Mouse (Mus musculus) embryo, embryonic 11 days (tissue): ENCODE data around the gene Olfr1140.

Experiments used
- DNase-seq: peaks from one replicate; pipeline ENCODE4 v3.0.0-alpha.2; 2015

Gene Olfr1140

DNA sequence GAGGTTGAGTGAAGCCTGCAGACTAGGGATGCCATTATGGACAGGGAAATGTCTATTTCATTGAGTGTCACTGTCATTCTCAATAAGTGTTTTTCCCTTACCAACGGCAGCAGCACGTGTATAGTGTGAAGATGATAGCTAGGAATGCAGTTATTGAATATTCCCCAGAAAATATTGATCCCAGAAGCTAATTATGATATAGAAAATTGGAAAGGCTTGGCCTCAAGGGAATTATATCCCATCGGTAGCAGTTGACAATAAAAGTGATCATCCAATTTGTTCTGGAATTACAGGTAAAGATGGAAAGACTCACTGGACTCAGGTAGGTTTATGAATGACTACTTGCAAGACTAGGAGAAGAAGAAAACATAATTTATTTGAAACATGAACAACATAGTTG lies at the start of gene Olfr1140:
Gene Olfr1140, plus strand, starts transcription at position 301 of the 400 bp plus-strand sequence.
- DNase-seq, result no peak

DNA sequence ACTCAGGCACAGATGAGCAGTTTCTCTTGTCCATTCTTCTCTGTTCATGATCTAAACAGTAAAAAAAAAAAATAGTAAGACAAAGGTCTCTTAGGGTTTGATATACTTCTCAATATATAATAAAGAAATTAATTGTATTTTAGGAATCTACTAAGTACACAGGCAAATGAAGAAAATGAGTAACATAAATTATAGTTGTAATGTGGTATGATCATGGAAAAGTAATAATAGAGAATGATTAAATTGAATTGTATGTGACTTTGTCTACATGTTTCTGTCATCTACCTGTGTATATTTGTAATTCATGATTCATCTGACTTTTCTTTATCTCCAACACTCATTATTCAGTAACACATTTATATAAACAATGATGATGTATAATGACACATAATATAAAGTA lies 49.7 kb upstream of the Olfr1140 start, which contains the start of gene Olfr1136:
Gene Olfr1136, minus strand, starts transcription at position 101 of the 400 bp plus-strand sequence.
- no peak for DNase-seq

DNA sequence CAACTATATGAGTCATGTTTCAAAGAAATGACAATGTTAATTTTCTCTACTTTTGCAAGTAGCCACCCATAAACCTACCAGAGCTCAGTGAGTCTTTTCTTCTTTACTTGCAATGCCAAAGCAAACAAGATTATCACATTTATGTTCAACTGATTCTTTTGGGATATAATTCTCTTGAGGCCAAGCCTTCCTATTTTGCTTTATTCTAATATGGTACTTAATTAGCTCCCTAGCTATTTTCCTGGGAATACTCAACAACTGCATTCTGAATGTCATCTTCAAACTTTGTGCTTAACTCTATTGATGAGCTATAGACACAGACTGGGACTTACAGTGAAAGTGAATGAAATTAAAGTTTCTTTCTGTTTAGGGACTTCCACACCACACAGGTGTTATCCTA lies 30.5 kb upstream of the Olfr1140 start, which contains the start of gene Olfr1137:
Gene Olfr1137, minus strand, starts transcription at position 101 of the 400 bp plus-strand sequence.
- no peak for DNase-seq

DNA sequence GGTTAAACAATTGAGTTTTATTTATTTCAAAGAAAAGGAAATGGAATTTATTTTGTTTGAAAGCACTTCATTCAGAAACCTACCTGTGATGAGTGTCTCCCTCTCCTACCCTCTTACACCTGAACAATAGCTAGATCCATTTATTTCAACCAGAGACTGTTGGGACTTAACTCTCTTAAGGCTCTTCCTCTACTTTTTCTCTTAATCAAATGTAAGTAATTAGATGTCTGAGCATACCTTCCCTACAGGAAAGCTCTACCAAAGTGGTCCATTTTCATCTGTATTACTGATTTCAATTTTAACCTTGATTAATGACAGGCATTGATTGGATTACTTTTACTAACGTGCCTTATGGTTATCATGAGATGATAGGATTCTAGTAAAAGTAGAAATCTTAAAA lies 3.7 kb upstream of the Olfr1140 start, which contains the start of gene Olfr1138:
Gene Olfr1138, minus strand, starts transcription at position 101 of the 400 bp plus-strand sequence.
- DNase-seq, result no peak

DNA sequence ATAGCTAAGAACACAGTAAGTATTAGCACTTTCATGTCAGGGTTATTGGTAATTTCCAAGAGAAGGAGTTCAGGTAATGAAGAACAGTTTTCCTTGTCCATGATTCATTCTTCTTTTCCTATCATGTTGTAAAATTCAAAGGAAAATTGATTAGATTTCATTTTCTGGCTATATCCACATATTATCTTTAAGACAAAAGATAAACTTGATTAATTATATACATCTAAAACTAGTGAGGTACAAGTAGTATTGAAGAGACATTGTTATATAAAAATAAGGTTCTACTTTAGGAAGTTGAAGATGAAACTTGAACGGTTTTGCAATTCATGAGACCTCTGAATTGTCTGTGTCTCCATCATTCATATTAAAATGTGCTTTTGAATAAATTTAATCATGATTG lies 10.3 kb downstream of the Olfr1140 start, which contains the start of gene Olfr1141:
Gene Olfr1141, minus strand, starts transcription at position 101 of the 400 bp plus-strand sequence.
- DNase-seq, result no peak

DNA sequence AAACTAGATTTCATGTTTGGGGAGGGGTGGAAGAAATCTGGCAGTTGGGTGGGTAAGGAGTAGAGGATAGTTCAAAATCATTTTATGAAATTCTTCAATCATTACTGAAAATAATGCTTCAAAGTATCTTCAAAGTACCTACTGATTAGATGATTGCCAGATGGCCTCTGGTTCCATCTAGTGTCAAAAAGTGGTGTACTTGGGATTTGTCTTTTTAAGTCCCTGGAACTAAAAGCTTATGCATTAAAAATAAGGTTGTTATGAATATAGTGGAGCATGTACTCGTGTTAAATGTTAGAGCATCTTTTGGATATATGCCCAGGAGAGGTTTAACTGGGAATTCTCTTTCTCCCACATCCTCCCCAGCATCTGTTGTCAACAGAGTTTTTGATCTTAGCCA lies 32.6 kb downstream of the Olfr1140 start:
- no peak for DNase-seq

DNA sequence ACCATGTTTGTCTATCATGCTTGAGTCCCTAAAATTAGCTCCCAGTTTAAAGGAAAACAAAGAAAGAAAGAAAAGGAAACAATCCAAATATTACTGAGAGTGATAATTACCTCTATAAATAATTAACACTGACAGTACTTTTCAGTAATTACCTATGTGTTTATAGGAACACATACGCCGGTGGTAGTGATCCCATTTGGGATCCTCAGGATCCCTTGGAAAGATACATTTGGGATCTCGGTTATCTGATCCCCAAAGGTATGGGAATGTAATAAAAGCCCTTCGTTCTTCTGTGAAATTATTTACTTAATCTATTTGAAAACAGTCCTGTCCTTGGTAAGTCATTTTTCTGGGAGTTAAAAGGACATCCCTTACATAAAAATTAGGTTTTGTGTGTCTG lies 35.6 kb downstream of the Olfr1140 start, which contains the start of gene Olfr152:
Gene Olfr152, plus strand, starts transcription at position 301 of the 400 bp plus-strand sequence.
- no peak for DNase-seq
